In the genomic region with DNA sequence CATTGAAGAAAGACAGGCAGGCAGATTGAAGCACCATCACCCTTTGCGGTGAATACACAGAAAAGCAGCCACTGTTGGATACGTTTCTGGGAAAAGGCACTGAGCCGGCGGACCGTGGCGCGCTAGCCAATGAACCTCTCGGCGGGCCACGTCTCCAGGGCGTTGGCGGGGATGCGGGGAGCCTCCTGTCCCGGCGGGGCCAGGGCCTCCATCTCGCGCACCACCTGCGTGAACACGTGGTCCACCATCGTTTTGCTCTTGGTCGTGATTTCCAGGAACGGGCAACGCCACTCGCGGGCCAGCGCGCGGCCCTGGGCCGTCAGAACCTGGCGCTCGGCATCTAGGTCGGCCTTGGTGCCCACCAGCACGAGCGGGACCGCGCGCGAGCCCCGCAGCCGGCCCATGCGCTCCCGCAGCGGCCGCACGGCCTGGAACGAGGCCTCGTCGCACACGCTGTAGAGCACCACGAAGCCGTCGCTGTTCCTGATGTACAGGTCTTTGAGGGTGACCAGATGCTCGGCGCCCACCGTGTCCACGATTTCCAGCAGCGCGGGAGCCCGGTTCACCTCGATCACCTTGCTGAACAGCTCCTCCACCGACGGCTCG, we compare ENCODE assay signal across 9 mouse cellular contexts. TPM values are rescaled to one million over a fixed set of nuclear protein-coding genes. Genes with fewer than 3 reads are reported as not detected.
DNase-seq lines count a peak whose midpoint lies in the region; ATAC-seq and TF ChIP-seq lines count a peak whose summit lies in the region.
"Had no signal": no experiment of that assay in that cellular context is flagged by ENCODE, and none has a peak within 500 bp of the region (broad histone marks: within the 10 kb centered on the region; RNA-seq: fewer than 3 reads in every experiment).

No protein-coding gene starts in this region.

- peak overlapping the region; percentile 31 for H3K4me3 ChIP-seq in erythroblast, embryonic 14.5 days (replicated peaks)
- H3K4me3 ChIP-seq in spleen, adult 2 months (ENCODE audit: extremely low read depth, insufficient read depth, insufficient read length): 0 out of 2 replicates have a peak overlapping the region, but pooled peaks have one; percentile 32
- H3K4me3 ChIP-seq in liver, embryonic 12.5 days: peak overlapping the region; percentile 41
- H3K4me3 ChIP-seq in stomach, embryonic 16.5 days (replicated peaks; ENCODE audit: low read length): peak overlapping the region; percentile 59

- peaks cover 14% of the 10 kb centered on the region; the same call in 1 of the 2 replicates for H3K9me3 ChIP-seq in erythroblast, embryonic 14.5 days (ENCODE audit: control insufficient read depth, low read length)
- no peaks in the 10 kb centered on the region for H3K9me3 ChIP-seq in liver, embryonic 12.5 days (replicated peaks)
- H3K9me3 ChIP-seq in stomach, embryonic 16.5 days (replicated peaks; ENCODE audit: control insufficient read depth, low read length): no peaks in the 10 kb centered on the region

- H3K9ac ChIP-seq in liver, embryonic 12.5 days: no peak overlapping the region
- H3K9ac ChIP-seq in stomach, embryonic 16.5 days (ENCODE audit: low read length): peak overlapping the region; percentile 73

- no peak for TF ChIP-seq POLR2A in spleen, adult 2 months (IDR thresholded peaks at IDR 0.05; ENCODE audit: low read depth, low read length)

- no peak for ATAC-seq in erythroblast, adult 5-6 weeks (replicated peaks; ENCODE audit: low FRiP score, poor library complexity, severe bottlenecking)
- 0 out of 2 replicates have a peak, but pooled peaks have one; percentile 15 for ATAC-seq in liver, embryonic 12.5 days
- no peak for ATAC-seq in stomach, embryonic 16.5 days (ENCODE audit: insufficient read depth, low FRiP score)

- H3K27me3 ChIP-seq in erythroblast, embryonic 14.5 days (ENCODE audit: control insufficient read depth): peaks cover 95% of the 10 kb centered on the region
- H3K27me3 ChIP-seq in spleen, adult 2 months (ENCODE audit: control insufficient read depth, insufficient read depth, low read length): peaks cover 15% of the 10 kb centered on the region
- H3K27me3 ChIP-seq in liver, embryonic 12.5 days (replicated peaks): peaks cover 99% of the 10 kb centered on the region
- peaks cover 11% of the 10 kb centered on the region for H3K27me3 ChIP-seq in stomach, embryonic 16.5 days (ENCODE audit: control insufficient read depth, insufficient read depth, low read length)

- DNase-seq in spleen, adult 2 months (ENCODE audit: low read depth in 1 of 2, low spot score in 2 of 2): no peak
- DNase-seq in spleen, postnatal 10 days (ENCODE audit: low spot score in 2 of 2): no peak
- no peak for DNase-seq in layer of hippocampus, adult 9-10 months (ENCODE audit: low spot score)
- DNase-seq in Muller cell, postnatal 12 days (ENCODE audit: inconsistent ontology term): no peak

- TF ChIP-seq CTCF in spleen, adult 2 months (IDR thresholded peaks at IDR 0.05; ENCODE audit: extremely low read depth, insufficient read depth, insufficient read length, insufficient replicate concordance): no peak

- peak overlapping the region; percentile 63 for H3K4me2 ChIP-seq in liver, embryonic 12.5 days
- peak overlapping the region; percentile 79 for H3K4me2 ChIP-seq in stomach, embryonic 16.5 days (ENCODE audit: low read depth, low read length)

- WGBS in spleen, adult 2 months: 4% methylated on average over 63 of the region's 63 CpGs
- 4% methylated on average over 63 of the region's 63 CpGs for WGBS in liver, embryonic 12.5 days (ENCODE audit: insufficient replicate concordance)
- 1% methylated on average over 62 of the region's 63 CpGs for WGBS in stomach, embryonic 16.5 days

- no peaks in the 10 kb centered on the region for H3K36me3 ChIP-seq in erythroblast, embryonic 14.5 days (ENCODE audit: control insufficient read depth)
- no peaks in the 10 kb centered on the region for H3K36me3 ChIP-seq in spleen, adult 2 months (ENCODE audit: control insufficient read depth, insufficient read depth, low read length)
- no peaks in the 10 kb centered on the region for H3K36me3 ChIP-seq in liver, embryonic 12.5 days
- no peaks in the 10 kb centered on the region for H3K36me3 ChIP-seq in stomach, embryonic 16.5 days (ENCODE audit: control insufficient read depth, insufficient read depth, low read length)

- no peak overlapping the region for H3K27ac ChIP-seq in spleen, adult 2 months (ENCODE audit: insufficient read depth, low read length)
- H3K27ac ChIP-seq in liver, embryonic 12.5 days: no peak overlapping the region
- peak overlapping the region; percentile 73 for H3K27ac ChIP-seq in stomach, embryonic 16.5 days (ENCODE audit: low read length)

- H3K4me1 ChIP-seq in erythroblast, embryonic 14.5 days (ENCODE audit: control insufficient read depth): no peaks in the 10 kb centered on the region; the same call in 1 of the 2 replicates
- peaks cover 4% of the 10 kb centered on the region; the same call in 1 of the 2 replicates for H3K4me1 ChIP-seq in spleen, adult 2 months (ENCODE audit: control insufficient read depth, insufficient read depth, insufficient read length)
- H3K4me1 ChIP-seq in liver, embryonic 12.5 days: peaks cover 17% of the 10 kb centered on the region
- peaks cover 19% of the 10 kb centered on the region; the same call in 1 of the 2 replicates for H3K4me1 ChIP-seq in stomach, embryonic 16.5 days (ENCODE audit: control insufficient read depth, insufficient read depth, low read length)

RNA-seq across cellular contexts. Expression of a gene that starts 0.5 kb away (rescaled TPM):
- polyA plus RNA-seq in erythroblast, embryonic 14.5 days (2012): not detected in 2 replicates
- not detected in 2 replicates for total RNA-seq in erythroblast, adult 5-6 weeks (2015; ENCODE audit: low replicate concordance)
- not detected in 2 replicates for total RNA-seq in erythroblast, adult 5-6 weeks (2017; ENCODE audit: low replicate concordance)
- 0.64 and 2.2 TPM in 2 replicates for polyA plus RNA-seq in spleen, adult 2 months (2012; rRNA removed)
- 1.8 and 2.4 TPM in 2 replicates for polyA plus RNA-seq in liver, embryonic 12.5 days (2016; fragmentation: Nextera tagmentation; extraction: Ambion mirVana)
- 12.9 and 15.2 TPM in 2 replicates for polyA plus RNA-seq in stomach, embryonic 16.5 days (2015; fragmentation: Nextera tagmentation; extraction: Ambion mirVana)
- total RNA-seq: monocyte, adult 5-6 weeks had no signal

RNA-seq across cellular contexts. Expression of a gene that starts 42.9 kb away (rescaled TPM):
- polyA plus RNA-seq in erythroblast, embryonic 14.5 days (2012): 9.0 and 12.3 TPM in 2 replicates
- total RNA-seq in erythroblast, adult 5-6 weeks (2015; ENCODE audit: low replicate concordance): 121 and 131 TPM in 2 replicates
- total RNA-seq in erythroblast, adult 5-6 weeks (2017; ENCODE audit: low replicate concordance): 287 and 456 TPM in 2 replicates
- polyA plus RNA-seq in spleen, adult 2 months (2012; rRNA removed): 46.4 and 51.9 TPM in 2 replicates
- polyA plus RNA-seq in liver, embryonic 12.5 days (2016; fragmentation: Nextera tagmentation; extraction: Ambion mirVana): 88.6 and 94.9 TPM in 2 replicates
- 11.2 and 12.8 TPM in 2 replicates for polyA plus RNA-seq in stomach, embryonic 16.5 days (2015; fragmentation: Nextera tagmentation; extraction: Ambion mirVana)

RNA-seq across cellular contexts. Expression of a gene that starts 52.7 kb away (rescaled TPM):
- polyA plus RNA-seq in erythroblast, embryonic 14.5 days (2012): 16.6 and 23.0 TPM in 2 replicates
- total RNA-seq in erythroblast, adult 5-6 weeks (2015; ENCODE audit: low replicate concordance): 1,226 and 1,283 TPM in 2 replicates
- total RNA-seq in erythroblast, adult 5-6 weeks (2017; ENCODE audit: low replicate concordance): 1,807 and 1,822 TPM in 2 replicates
- 72.9 and 100 TPM in 2 replicates for polyA plus RNA-seq in spleen, adult 2 months (2012; rRNA removed)
- 664 and 670 TPM in 2 replicates for polyA plus RNA-seq in liver, embryonic 12.5 days (2016; fragmentation: Nextera tagmentation; extraction: Ambion mirVana)
- polyA plus RNA-seq in stomach, embryonic 16.5 days (2015; fragmentation: Nextera tagmentation; extraction: Ambion mirVana): 402 and 438 TPM in 2 replicates
